Mouse (Mus musculus) ES-E14 (cell line): ENCODE measurements around the gene Itpripl1.

Experiments used
- CHD2 ChIP-seq: IDR thresholded peaks from 2 replicates; pipeline ENCODE4 v1.6.1; 2014; ENCODE audit warnings: mild to moderate bottlenecking, low read depth, low read length, inconsistent platforms
- ZNF384 ChIP-seq: IDR thresholded peaks from 2 replicates; pipeline ENCODE4 v1.6.1; 2012; ENCODE audit warnings: low read depth, low read length, inconsistent platforms

GRCm38 (mm10) chr2:127189574-127189973, 46.3 kb upstream of the Itpripl1 start:
- TF ChIP-seq ZNF384 (no peak), CHD2 (no peak)
